Mouse (Mus musculus): ENCODE measurements at regions not wholly inside any gene's neighbourhood (a gene's known extent, or its start where the extent isn't known, plus 50 kb on each side); places are given as distances from the start of the nearest gene placed in this dataset. TPM values are rescaled to one million over a fixed set of nuclear protein-coding genes. Genes with fewer than 3 reads are reported as not detected.
A peak's percentile ranks its signal among the peaks of the same experiment; 100 is the strongest.

- DNase-seq (ENCODE audit: low spot score) = no peak
These were observed 67.4 kb upstream of the Adgra3 start for GRCm38 (mm10) chr5:50126177-50126576.

GRCm38 (mm10) chr5:50125676-50126075 lies 66.9 kb upstream of the Adgra3 start:
- DNase-seq (ENCODE audit: low spot score) = no peak

- DNase-seq (ENCODE audit: low spot score) = peak; percentile 28
These were observed 64.0 kb upstream of the Adgra3 start for GRCm38 (mm10) chr5:50122829-50123241.

GRCm38 (mm10) chr5:50119860-50120259 lies 61.1 kb upstream of the Adgra3 start:
- no peak for DNase-seq (ENCODE audit: low spot score)

Small RNA genes lying in the stretch of these regions (microRNA-seq; reads per million reads assigned to microRNA genes)
- gene Mir8117 = not detected
